ENCODE assay signal across 28 mouse cellular contexts in the genomic region with DNA sequence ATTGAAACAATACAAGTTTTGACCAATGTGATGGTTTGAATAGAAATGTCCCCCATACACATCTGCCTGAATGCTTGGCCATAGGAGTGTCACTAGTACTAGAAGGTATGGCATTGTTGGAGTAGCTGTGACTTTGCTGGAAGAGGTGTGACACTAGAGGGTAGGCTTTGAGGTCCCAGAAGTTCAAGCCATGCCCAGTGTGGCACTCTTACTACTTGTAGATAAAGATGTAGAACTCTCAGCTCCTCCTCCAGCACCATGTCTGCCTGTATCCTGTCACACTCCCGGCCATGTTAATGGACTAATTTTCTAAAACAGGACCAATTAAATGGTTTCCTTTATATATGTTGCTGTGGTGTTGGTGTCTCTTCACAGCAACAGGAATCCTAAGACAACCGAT. TPM values are rescaled to one million over a fixed set of nuclear protein-coding genes. Genes with fewer than 3 reads are reported as not detected.
DNase-seq lines count a peak whose midpoint lies in the region; ATAC-seq and TF ChIP-seq lines count a peak whose summit lies in the region.
"Had no signal": no experiment of that assay in that cellular context is flagged by ENCODE, and none has a peak within 500 bp of the region (broad histone marks: within the 10 kb centered on the region; RNA-seq: fewer than 3 reads in every experiment).

No protein-coding gene starts in this region.

- no peak for TF ChIP-seq CTCF in intestine, postnatal 0 days (IDR thresholded peaks at IDR 0.05; ENCODE audit: low read depth)

- 67% methylated on average over 2 of the region's 2 CpGs for WGBS in liver, embryonic 12.5 days (ENCODE audit: insufficient replicate concordance)
- 66% methylated on average over 2 of the region's 2 CpGs for WGBS in liver, embryonic 15.5 days (ENCODE audit: insufficient replicate concordance)
- 86% methylated on average over 2 of the region's 2 CpGs for WGBS in intestine, postnatal 0 days

- H3K27ac ChIP-seq in liver, embryonic 12.5 days = no peak overlapping the region
- no peak overlapping the region for H3K27ac ChIP-seq in liver, embryonic 15.5 days (replicated peaks)
- no peak overlapping the region for H3K27ac ChIP-seq in intestine, postnatal 0 days (ENCODE audit: low read depth, low read length)
- H3K27ac ChIP-seq: embryonic facial prominence, embryonic 10.5 days; embryonic facial prominence, embryonic 13.5 days; forebrain, embryonic 10.5 days; forebrain, embryonic 13.5 days; heart, embryonic 15.5 days; hindbrain, embryonic 14.5 days; hindbrain, postnatal 0 days had no signal

- intact Hi-C loops in gastrocnemius, postnatal 14 days (cut with DNase I; ENCODE audit: low total_unique reads) = no loop called here

- peaks cover 54% of the 10 kb centered on the region for H3K36me3 ChIP-seq in megakaryocyte, embryonic 14.5 days (replicated peaks; ENCODE audit: low read length)
- H3K36me3 ChIP-seq in liver, embryonic 12.5 days = peaks cover 15% of the 10 kb centered on the region
- peaks cover 20% of the 10 kb centered on the region for H3K36me3 ChIP-seq in liver, embryonic 15.5 days (replicated peaks)
- H3K36me3 ChIP-seq in intestine, postnatal 0 days (ENCODE audit: control insufficient read depth, insufficient read depth) = no peaks in the 10 kb centered on the region
- H3K36me3 ChIP-seq: embryonic facial prominence, embryonic 13.5 days; heart, embryonic 12.5 days; heart, embryonic 15.5 days had no signal

- no peak overlapping the region for H3K4me2 ChIP-seq in liver, embryonic 12.5 days
- H3K4me2 ChIP-seq in liver, embryonic 15.5 days = no peak overlapping the region
- H3K4me2 ChIP-seq in intestine, postnatal 0 days (replicated peaks; ENCODE audit: low read depth) = no peak overlapping the region
- H3K4me2 ChIP-seq: embryonic facial prominence, embryonic 13.5 days; forebrain, embryonic 13.5 days; heart, embryonic 12.5 days; heart, embryonic 15.5 days; hindbrain, embryonic 14.5 days had no signal

- ATAC-seq in megakaryocyte, adult 5-6 weeks (ENCODE audit: poor library complexity, severe bottlenecking) = no peak
- 0 out of 2 replicates have a peak, but pooled peaks have one; percentile 57 for ATAC-seq in liver, embryonic 12.5 days
- peak; percentile 49; the same call in 1 of the 2 replicates for ATAC-seq in liver, embryonic 15.5 days (ENCODE audit: insufficient read depth)
- no peak for ATAC-seq in intestine, postnatal 0 days
- ATAC-seq: CD4-positive, CD25-positive, alpha-beta regulatory T cell, adult 4 months; forebrain, embryonic 13.5 days; forebrain, embryonic 16.5 days; hindbrain, postnatal 0 days had no signal

- peak overlapping the region; percentile 46 for H3K4me3 ChIP-seq in megakaryocyte, embryonic 14.5 days (replicated peaks)
- H3K4me3 ChIP-seq in liver, embryonic 12.5 days = no peak overlapping the region
- H3K4me3 ChIP-seq in liver, embryonic 15.5 days (replicated peaks) = no peak overlapping the region
- H3K4me3 ChIP-seq in intestine, postnatal 0 days (ENCODE audit: low read depth, low read length) = no peak overlapping the region
- H3K4me3 ChIP-seq: embryonic facial prominence, embryonic 10.5 days; embryonic facial prominence, embryonic 13.5 days; forebrain, embryonic 10.5 days; forebrain, embryonic 13.5 days; heart, embryonic 12.5 days; heart, embryonic 15.5 days had no signal

- no peak for DNase-seq in gastrocnemius, postnatal 14 days
- DNase-seq in layer of hippocampus, adult 9-10 months (ENCODE audit: low spot score) = no peak
- DNase-seq: adrenal gland, adult 2 months; adrenal gland, postnatal 14 days; cerebellum, adult 11 months; cerebellum, adult 2 months; cerebellum, adult 9-11 months; cerebellum, postnatal 25 days; embryo, embryonic 11 days; gastrocnemius, postnatal 10 days; heart, adult 18-20 months; heart, postnatal 10 days; heart, postnatal 4 days had no signal

- no peaks in the 10 kb centered on the region for H3K9me3 ChIP-seq in megakaryocyte, embryonic 14.5 days
- no peaks in the 10 kb centered on the region for H3K9me3 ChIP-seq in liver, embryonic 12.5 days (replicated peaks)
- H3K9me3 ChIP-seq in liver, embryonic 15.5 days (replicated peaks) = no peaks in the 10 kb centered on the region
- no peaks in the 10 kb centered on the region for H3K9me3 ChIP-seq in intestine, postnatal 0 days (ENCODE audit: control insufficient read depth)
- H3K9me3 ChIP-seq: embryonic facial prominence, embryonic 10.5 days; embryonic facial prominence, embryonic 13.5 days; forebrain, embryonic 10.5 days; forebrain, embryonic 13.5 days; heart, embryonic 12.5 days; heart, embryonic 15.5 days had no signal

- peaks cover 100% of the 10 kb centered on the region for H3K4me1 ChIP-seq in megakaryocyte, embryonic 14.5 days
- H3K4me1 ChIP-seq in liver, embryonic 12.5 days = peaks cover 89% of the 10 kb centered on the region
- H3K4me1 ChIP-seq in liver, embryonic 15.5 days (replicated peaks) = peaks cover 77% of the 10 kb centered on the region
- no peaks in the 10 kb centered on the region for H3K4me1 ChIP-seq in intestine, postnatal 0 days (replicated peaks; ENCODE audit: control insufficient read depth, insufficient read depth, low read length)
- H3K4me1 ChIP-seq: embryonic facial prominence, embryonic 10.5 days; embryonic facial prominence, embryonic 13.5 days had no signal

- H3K9ac ChIP-seq in liver, embryonic 12.5 days = no peak overlapping the region
- no peak overlapping the region for H3K9ac ChIP-seq in liver, embryonic 15.5 days
- H3K9ac ChIP-seq in intestine, postnatal 0 days (ENCODE audit: low read depth, low read length) = no peak overlapping the region
- H3K9ac ChIP-seq: embryonic facial prominence, embryonic 13.5 days; forebrain, embryonic 13.5 days; heart, embryonic 12.5 days; heart, embryonic 15.5 days; hindbrain, embryonic 14.5 days had no signal

- H3K27me3 ChIP-seq in megakaryocyte, embryonic 14.5 days (replicated peaks) = no peaks in the 10 kb centered on the region
- no peaks in the 10 kb centered on the region for H3K27me3 ChIP-seq in liver, embryonic 12.5 days (replicated peaks)
- no peaks in the 10 kb centered on the region for H3K27me3 ChIP-seq in liver, embryonic 15.5 days
- no peaks in the 10 kb centered on the region for H3K27me3 ChIP-seq in intestine, postnatal 0 days (replicated peaks; ENCODE audit: control insufficient read depth, insufficient read depth, low read length)
- H3K27me3 ChIP-seq: embryonic facial prominence, embryonic 13.5 days; forebrain, embryonic 13.5 days; heart, embryonic 12.5 days; heart, embryonic 15.5 days had no signal

RNA-seq across cellular contexts. Expression of a gene that starts 10.3 kb away (rescaled TPM):
- polyA plus RNA-seq in megakaryocyte, embryonic 14.5 days (2012; ENCODE audit: insufficient read depth, low replicate concordance) = 27.9 TPM in 1 of 2 replicates, not detected in the other
- 49.5 and 80.4 TPM in 2 replicates for total RNA-seq in megakaryocyte, adult 5-6 weeks (2015)
- 20.9 and 28.7 TPM in 2 replicates for total RNA-seq in megakaryocyte, adult 5-6 weeks (2017)
- polyA plus RNA-seq in liver, embryonic 12.5 days (2016; fragmentation: Nextera tagmentation; extraction: Ambion mirVana) = 30.0 and 36.8 TPM in 2 replicates
- polyA plus RNA-seq in liver, embryonic 15.5 days (2015; fragmentation: Nextera tagmentation; extraction: Ambion mirVana) = 23.1 and 30.6 TPM in 2 replicates
- 10 to 100 TPM; 16.8 to 22.8 TPM for total RNA-seq in gastrocnemius, postnatal 14 days (2021)
- 20.6 and 23.1 TPM in 2 replicates for polyA plus RNA-seq in intestine, postnatal 0 days (2015; fragmentation: Nextera tagmentation; extraction: Ambion mirVana)

Comparison
In these comparisons a context has a peak if more than half of its experiments do, and no peak if none do; other contexts are left out.
1. ATAC-seq: peak in liver, embryonic 12.5 days (single experiment) and liver, embryonic 15.5 days (single experiment); none in megakaryocyte, adult 5-6 weeks (single experiment) and intestine, postnatal 0 days (single experiment).